Mouse (Mus musculus) midbrain, embryonic 10.5 days (tissue): ENCODE results near the gene Cdca4. TPM values are rescaled to one million over a fixed set of nuclear protein-coding genes. Genes with fewer than 3 reads are reported as not detected.

ENCODE experiments used
- DNase-seq: peaks from one replicate; pipeline ENCODE4 v3.0.0-alpha.2; 2017; ENCODE audit warnings: low spot score
- H3K27ac ChIP-seq: fragments of 300-500 bp; sonication (generic); replicated peaks from 2 replicates; pipeline ENCODE4 v1.5.1; 2016; ENCODE audit warnings: mild to moderate bottlenecking
- H3K27me3 ChIP-seq: fragments of 300-500 bp; sonication (generic); 2 replicates; pipeline ENCODE4 v1.6.1; 2016; ENCODE audit warnings: low read depth, mild to moderate bottlenecking; ENCODE audit not compliant: poor library complexity, severe bottlenecking
- H3K36me3 ChIP-seq: fragments of 300-500 bp; sonication (generic); 2 replicates; pipeline ENCODE4 v1.6.1; 2016; ENCODE audit warnings: mild to moderate bottlenecking, moderate library complexity
- H3K4me1 ChIP-seq: fragments of 300-500 bp; sonication (generic); 2 replicates; pipeline ENCODE4 v1.6.1; 2016
- H3K4me3 ChIP-seq: fragments of 300-500 bp; sonication (generic); 2 replicates; pipeline ENCODE4 v1.5.1; 2016; ENCODE audit warnings: mild to moderate bottlenecking, moderate library complexity
- H3K9me3 ChIP-seq: fragments of 300-500 bp; sonication (generic); replicated peaks from 2 replicates; pipeline ENCODE4 v1.6.1; 2016; ENCODE audit warnings: mild to moderate bottlenecking
- WGBS: fragments of 180-500 bp; shearing (Covaris S2); methylation state at CpG from one replicate; pipeline ENCODE4 v1.1.7; 2016; 5-methylcytosine and 5-hydroxymethylcytosine counted together
- polyA plus RNA-seq: library from polyadenylated mRNA; unstranded; fragments of >200 nt; fragmentation: Nextera tagmentation; extraction: Ambion mirVana; gene quantifications from 2 replicates; pipeline ENCODE4 v1.2.1, GENCODE M21; 2016

Gene Cdca4
- polyA plus RNA-seq, 1 experiment from 2014 or later = 181 TPM

DNA sequence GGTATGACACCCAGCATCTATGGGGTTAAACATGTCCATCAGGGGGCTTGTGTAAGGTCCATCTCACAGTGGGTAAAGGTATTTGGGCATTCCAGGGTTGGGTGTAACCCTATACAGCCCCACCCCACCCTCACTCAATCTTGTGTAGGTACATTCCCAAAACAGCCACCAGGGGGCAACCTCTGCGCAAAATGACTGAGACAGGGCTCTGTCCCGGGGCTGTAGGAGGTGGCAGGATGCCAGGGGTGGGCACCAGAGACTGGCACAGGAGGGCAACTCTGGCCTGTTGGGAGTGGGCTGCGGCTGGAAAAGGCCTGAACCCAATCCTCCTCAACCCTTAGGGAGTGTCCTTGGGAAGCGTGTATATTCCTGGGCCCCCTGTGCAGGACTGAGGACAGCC is 28.7 kb downstream of the Cdca4 start:
- Histone ChIP-seq H3K27ac (no peak overlapping the region), H3K4me3 (no peak overlapping the region), H3K4me1 (peaks cover 36% of the 10 kb centered on the region), H3K36me3 (no peaks in the 10 kb centered on the region), H3K27me3 (peaks cover 88% of the 10 kb centered on the region), H3K9me3 (no peaks in the 10 kb centered on the region)
- WGBS = 9% methylated on average over 4 of the region's 4 CpGs
- DNase-seq = peak; percentile 59

DNA sequence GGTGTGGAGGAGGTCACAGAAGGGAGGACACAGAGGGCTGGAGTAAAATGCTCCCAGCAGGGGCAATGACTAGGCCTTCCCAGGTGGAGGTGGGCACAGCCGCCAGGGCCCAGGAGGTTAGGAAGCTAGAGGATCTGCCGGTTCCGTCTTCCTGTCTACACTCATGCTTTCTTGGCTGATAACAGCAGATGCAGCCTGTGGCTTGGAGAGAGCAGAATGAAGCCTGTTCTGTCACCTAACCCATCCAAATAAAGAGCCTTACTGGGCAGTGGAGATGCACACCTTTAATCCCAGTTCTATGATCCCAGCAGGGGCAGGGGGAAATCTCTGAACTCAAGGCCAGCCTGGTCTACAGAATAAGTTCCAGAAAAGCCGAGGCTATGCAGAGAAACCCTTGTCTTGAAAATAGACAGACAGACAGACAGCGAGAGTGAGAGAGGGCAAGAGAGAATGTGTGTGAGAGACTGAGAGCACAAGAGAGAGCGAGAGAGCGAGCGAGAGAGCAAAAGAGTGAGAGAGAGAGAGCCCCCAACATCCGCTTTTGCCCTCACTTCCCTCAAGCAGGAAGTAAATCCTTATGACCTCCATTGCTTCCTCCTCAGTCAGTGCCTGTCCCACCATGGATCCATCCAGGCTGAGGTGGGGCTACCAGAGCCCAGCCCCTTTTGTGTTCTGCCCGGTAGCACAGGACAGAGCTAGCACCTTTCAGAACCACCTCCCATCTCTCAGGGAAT is 29.8 kb downstream of the Cdca4 start:
- no peak for DNase-seq
- peaks cover 86% of the 10 kb centered on the region for H3K27me3 ChIP-seq
- H3K4me3 ChIP-seq = no peak overlapping the region
- no peaks in the 10 kb centered on the region for H3K36me3 ChIP-seq
- H3K4me1 ChIP-seq = peaks cover 46% of the 10 kb centered on the region
- no peak overlapping the region for H3K27ac ChIP-seq
- 89% methylated on average over 10 of the region's 10 CpGs for WGBS
- H3K9me3 ChIP-seq = no peaks in the 10 kb centered on the region

DNA sequence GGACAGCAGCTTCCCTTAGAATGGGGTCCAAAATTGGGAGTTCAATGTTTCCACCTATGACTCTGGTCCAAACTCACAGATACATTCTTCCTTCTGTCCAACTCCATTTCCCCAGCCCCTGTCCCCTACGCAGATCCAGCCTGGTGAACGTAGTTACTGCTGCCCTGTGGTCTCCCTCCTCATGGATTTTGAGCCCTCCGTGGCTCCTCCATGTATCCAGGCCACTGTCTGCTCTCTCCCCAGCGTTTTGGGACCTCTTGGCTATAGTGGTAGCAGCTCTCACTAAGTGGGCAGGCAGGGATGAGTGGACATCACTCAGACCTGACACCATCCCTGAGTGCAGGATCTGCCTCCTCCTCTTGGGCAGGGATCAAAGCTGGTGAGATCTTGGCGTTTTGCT is 30.5 kb downstream of the Cdca4 start:
- no peaks in the 10 kb centered on the region for H3K9me3 ChIP-seq
- no peak overlapping the region for H3K4me3 ChIP-seq
- WGBS = 79% methylated on average over 5 of the region's 5 CpGs
- H3K27me3 ChIP-seq = peaks cover 79% of the 10 kb centered on the region
- H3K36me3 ChIP-seq = no peaks in the 10 kb centered on the region
- no peak for DNase-seq
- H3K4me1 ChIP-seq = peaks cover 53% of the 10 kb centered on the region
- H3K27ac ChIP-seq = no peak overlapping the region

DNA sequence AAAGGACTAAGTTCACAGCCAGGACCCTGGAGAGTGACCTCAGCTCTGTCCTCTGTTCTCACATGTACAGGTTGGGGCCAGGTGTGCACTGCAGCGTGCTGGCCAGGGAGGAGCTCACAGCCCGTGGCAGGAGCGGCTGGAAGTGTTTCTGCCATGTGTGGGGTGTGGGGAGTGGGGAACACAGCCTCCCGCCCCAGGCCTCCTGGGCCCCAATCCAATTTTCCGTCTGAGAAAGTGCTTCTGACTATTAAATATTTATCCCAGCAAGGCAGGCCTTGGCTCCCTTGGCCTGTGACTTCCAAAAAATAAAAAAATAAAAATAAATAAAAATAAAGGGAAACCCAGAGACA is 30.9 kb downstream of the Cdca4 start:
- Histone ChIP-seq H3K4me3 (no peak overlapping the region), H3K9me3 (no peaks in the 10 kb centered on the region), H3K27ac (no peak overlapping the region), H3K27me3 (peaks cover 75% of the 10 kb centered on the region), H3K36me3 (no peaks in the 10 kb centered on the region), H3K4me1 (peaks cover 53% of the 10 kb centered on the region)
- 46% methylated on average over 5 of the region's 5 CpGs for WGBS
- DNase-seq = no peak

DNA sequence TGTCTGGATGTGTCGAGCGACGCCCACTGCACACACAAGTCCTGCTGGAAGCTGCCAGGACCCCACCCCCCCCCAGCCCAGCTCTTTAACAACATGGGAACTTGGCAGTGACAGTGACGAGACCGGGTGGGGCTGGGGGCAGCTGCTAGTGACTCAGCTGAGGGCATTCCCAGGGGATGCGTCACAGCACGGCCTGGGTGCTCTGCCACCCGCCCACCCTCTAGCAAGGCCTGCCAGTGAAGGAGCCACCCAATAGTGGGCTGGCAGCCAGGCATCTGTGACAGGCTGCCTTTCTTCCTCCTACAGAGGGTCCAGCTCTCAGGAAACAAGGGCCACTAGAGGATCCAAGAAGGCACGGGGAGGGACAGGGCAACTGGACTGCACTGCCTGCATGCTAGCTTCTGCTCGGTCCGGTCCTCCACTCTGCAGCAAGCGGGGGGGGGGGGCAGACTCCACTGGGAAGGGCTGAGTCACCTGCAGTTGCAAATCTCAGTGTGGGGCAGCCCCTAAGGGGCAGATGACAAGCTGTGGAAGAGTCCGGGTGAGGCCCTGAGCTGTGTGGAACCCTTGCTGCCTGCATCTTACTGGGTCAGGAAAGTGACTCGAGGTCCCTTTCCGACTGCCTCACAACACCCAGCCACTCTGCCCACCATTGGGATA is 31.4 kb downstream of the Cdca4 start:
- H3K4me1 ChIP-seq = peaks cover 48% of the 10 kb centered on the region
- WGBS = 75% methylated on average over 15 of the region's 15 CpGs
- no peak overlapping the region for H3K4me3 ChIP-seq
- peaks cover 72% of the 10 kb centered on the region for H3K27me3 ChIP-seq
- no peak overlapping the region for H3K27ac ChIP-seq
- H3K9me3 ChIP-seq = no peaks in the 10 kb centered on the region
- no peaks in the 10 kb centered on the region for H3K36me3 ChIP-seq
- DNase-seq = no peak

DNA sequence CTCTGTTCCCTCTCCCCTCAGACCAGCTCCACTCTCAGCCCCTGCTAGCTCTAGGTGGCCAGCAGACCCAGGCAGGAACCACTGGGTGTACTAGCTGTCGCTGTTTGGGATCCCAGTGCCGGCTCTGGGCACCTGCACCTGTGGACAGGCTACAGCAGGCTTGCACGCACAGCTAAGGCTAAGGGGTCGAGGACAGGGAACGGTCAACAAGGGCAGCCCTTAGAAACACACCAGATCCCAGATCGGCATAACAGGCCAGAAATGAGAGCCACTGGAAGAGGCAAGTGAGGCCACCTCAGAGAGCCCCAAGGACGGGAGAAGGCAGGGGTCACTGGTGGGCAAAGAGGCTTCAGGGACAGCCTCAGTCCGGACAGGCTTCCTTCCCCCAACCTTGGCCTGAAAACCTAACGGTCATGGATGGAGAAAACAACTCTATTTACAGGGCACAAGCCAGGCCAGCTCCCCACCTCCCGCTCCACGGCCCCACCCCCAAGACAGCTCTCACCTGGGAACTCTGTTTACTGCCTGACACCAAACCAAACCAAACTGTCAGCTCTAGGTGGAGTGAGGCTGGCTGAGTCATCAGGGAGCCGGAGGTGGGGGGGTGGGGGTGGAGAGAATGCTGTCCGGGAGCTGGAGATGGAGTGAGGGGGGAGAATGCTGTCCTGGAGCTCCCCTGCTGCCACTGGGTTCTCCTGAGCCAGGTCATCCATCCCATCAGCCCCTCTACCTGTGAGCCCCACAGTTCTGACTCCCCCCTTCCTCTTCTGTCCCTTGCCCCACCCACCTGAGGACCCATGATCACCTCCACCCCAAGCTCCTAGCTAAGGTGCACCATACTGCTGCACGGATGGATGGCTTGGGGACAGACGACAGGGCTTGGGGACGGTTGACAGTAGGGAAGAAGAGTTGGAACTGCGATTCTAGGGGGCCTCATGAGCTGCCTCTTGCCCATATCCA is 32.4 kb downstream of the Cdca4 start:
- no peaks in the 10 kb centered on the region for H3K36me3 ChIP-seq
- WGBS = 59% methylated on average over 17 of the region's 17 CpGs

DNA sequence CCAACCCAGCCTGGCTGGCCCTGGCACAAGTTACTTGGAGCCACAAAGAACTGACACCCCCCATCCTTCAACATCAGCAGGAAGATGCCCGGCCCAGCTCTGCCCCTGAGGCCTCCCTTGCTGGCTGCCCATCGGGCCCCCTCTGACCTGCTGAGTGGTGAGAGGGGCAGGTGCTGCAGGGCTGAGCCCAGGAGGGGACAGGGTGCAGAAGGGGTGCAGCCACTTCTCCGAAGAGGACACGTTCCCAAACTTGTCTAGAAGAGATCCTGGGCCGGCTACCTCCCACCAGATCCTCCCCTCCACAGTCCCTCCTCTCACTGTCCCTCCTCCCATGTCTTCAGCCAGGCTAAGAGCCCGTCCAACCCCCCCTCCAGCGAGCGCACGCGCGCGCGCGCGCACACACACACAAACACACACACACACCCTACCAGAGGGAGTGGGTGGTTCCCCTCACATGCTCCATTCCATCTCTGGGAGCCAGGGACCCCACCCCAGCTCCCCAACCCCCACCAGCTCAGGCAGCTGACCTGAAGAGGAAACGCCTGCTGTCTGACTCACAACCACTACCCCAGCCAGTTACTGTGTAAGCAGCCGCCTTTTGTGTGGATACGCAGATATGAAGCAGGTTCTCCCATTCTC is 33.6 kb downstream of the Cdca4 start:
- Histone ChIP-seq H3K4me3 (no peak overlapping the region), H3K27ac (no peak overlapping the region; the same call in 1 of the 2 replicates), H3K9me3 (no peaks in the 10 kb centered on the region), H3K4me1 (peaks cover 35% of the 10 kb centered on the region), H3K36me3 (no peaks in the 10 kb centered on the region), H3K27me3 (peaks cover 51% of the 10 kb centered on the region)
- DNase-seq = no peak
- 68% methylated on average over 18 of the region's 18 CpGs for WGBS

More for the DNA sequence above, 32.4 kb downstream of the Cdca4 start:
- peaks cover 38% of the 10 kb centered on the region for H3K4me1 ChIP-seq
- no peak overlapping the region for H3K4me3 ChIP-seq
- no peak overlapping the region for H3K27ac ChIP-seq
- H3K27me3 ChIP-seq = peaks cover 64% of the 10 kb centered on the region
- no peaks in the 10 kb centered on the region for H3K9me3 ChIP-seq
- DNase-seq = no peak

DNA sequence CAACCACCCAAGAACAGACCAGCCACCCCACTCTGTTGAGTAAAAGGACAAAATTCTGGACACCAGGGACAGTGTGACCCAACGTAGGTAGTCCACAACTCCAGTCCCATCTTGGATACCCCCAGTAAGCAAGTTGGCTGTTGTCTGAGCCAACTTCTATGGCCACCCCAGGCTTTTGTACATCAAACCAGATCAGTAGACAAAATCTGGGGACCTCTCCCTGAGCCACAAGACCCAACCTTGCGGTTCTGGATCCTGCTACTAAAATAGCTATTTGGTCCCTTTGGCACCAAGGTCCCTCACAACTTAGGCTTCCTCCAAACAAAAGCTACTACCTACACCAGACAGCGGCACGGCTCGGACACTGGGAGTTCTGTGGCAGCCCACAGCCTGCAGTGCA is 34.2 kb downstream of the Cdca4 start:
- Histone ChIP-seq H3K27ac (no peak overlapping the region), H3K27me3 (peaks cover 47% of the 10 kb centered on the region), H3K4me3 (no peak overlapping the region), H3K9me3 (no peaks in the 10 kb centered on the region), H3K4me1 (peaks cover 35% of the 10 kb centered on the region), H3K36me3 (no peaks in the 10 kb centered on the region)
- 86% methylated on average over 5 of the region's 5 CpGs for WGBS
- DNase-seq = no peak

DNA sequence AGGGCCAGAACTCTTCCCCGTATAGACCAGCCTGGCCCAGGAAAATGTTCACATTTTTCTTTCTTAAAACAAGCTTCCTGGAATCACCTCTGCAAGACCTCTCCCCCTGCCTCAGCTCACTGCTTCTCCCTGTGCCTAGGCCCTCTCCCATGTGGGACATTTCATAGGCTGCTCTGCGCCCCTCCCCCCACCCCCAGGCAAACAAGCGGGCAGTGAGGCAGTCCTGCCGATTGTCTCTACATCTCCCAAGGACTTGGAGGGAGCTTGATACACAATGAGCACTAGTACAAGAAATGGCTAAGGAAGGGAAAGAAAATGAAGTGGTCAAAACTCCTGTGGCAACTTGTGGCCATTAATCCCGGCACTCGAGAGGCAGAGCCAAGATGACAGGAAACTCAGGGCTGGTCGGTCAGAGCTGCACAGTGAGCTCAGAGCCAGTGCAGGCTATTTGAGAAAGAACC is 34.8 kb downstream of the Cdca4 start:
- Histone ChIP-seq H3K36me3 (no peaks in the 10 kb centered on the region), H3K4me1 (peaks cover 35% of the 10 kb centered on the region), H3K27me3 (peaks cover 41% of the 10 kb centered on the region), H3K4me3 (no peak overlapping the region), H3K27ac (peak overlapping the region; percentile 46; the same call in 1 of the 2 replicates), H3K9me3 (no peaks in the 10 kb centered on the region)
- WGBS = 32% methylated on average over 7 of the region's 7 CpGs
- no peak for DNase-seq

DNA sequence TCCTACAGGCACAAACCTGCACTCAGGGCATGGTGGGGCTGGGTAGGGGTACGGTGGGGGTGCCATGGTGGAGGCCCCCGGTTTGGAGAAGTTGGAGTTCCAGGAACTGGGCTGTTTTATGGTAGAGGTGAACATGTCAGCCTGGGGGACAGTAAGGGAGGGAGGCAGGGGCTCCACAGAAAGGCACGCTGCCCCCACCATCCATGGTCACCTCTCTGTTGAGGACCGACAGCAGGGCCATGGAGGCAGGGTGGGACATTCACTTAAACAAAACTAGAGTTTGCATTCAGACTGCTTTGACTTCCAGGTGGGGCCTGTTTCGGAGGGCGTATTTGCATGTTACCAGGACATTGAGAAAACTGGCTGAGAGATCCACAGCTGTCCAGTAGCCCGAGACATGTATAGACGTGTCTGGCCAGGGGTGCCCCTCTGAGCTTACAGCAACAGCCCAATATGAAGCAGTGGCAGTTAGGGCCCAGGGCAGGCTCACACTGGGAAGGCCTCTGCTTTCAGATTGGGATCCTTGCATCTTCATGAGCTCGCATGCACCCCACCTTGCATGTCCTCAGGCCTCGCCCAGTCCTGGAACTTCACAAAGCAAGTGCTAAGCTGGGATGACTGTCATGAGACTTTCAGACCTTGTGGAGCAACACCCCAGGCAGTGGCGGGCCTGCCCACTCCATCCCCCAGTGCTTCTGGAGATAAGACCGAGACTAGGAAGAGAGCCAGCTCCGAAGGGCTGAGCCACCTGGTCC is 35.4 kb downstream of the Cdca4 start:
- H3K4me3 ChIP-seq = no peak overlapping the region
- no peaks in the 10 kb centered on the region for H3K36me3 ChIP-seq
- WGBS = 73% methylated on average over 13 of the region's 13 CpGs
- no peaks in the 10 kb centered on the region for H3K9me3 ChIP-seq
- peak overlapping the region; percentile 46; the same call in 1 of the 2 replicates for H3K27ac ChIP-seq
- H3K27me3 ChIP-seq = peaks cover 35% of the 10 kb centered on the region
- peaks cover 35% of the 10 kb centered on the region for H3K4me1 ChIP-seq
- DNase-seq = no peak

DNA sequence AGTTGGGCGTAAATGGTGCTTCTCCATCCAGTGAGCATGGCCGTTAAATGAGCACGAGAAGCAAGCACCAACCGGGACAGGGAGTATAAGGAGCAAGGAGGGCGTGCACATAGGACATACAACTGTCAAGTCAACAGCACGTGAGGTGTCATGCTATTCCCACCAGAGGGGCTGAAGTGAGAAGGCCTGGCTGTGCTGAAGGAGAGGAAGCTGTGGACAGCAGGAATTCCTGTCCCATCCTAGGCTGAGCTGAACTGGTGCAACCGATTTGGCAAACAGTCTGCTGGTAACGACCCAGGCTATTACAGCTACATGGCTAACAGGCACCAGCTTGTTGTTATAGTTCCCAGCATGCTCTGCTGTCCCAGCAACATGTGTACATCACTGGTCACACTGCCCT is 38.2 kb downstream of the Cdca4 start:
- Histone ChIP-seq H3K4me3 (no peak overlapping the region), H3K36me3 (no peaks in the 10 kb centered on the region), H3K27ac (no peak overlapping the region), H3K9me3 (no peaks in the 10 kb centered on the region), H3K4me1 (peaks cover 27% of the 10 kb centered on the region), H3K27me3 (peaks cover 12% of the 10 kb centered on the region)
- 80% methylated on average over 8 of the region's 8 CpGs for whole genome bisulfite sequencing
- no peak for DNase-seq
